Mouse (Mus musculus) lung, postnatal 0 days (tissue): ENCODE results near the gene Pdk1.

Experiments used
- CTCF ChIP-seq: IDR thresholded peaks from 2 replicates; pipeline ENCODE4 v1.5.1; 2016; ENCODE audit warnings: antibody characterized with exemption, mild to moderate bottlenecking
- EP300 ChIP-seq: IDR thresholded peaks from 2 replicates; pipeline ENCODE4 v1.6.1; 2016; ENCODE audit warnings: antibody characterized with exemption, mild to moderate bottlenecking, control low read depth

DNA sequence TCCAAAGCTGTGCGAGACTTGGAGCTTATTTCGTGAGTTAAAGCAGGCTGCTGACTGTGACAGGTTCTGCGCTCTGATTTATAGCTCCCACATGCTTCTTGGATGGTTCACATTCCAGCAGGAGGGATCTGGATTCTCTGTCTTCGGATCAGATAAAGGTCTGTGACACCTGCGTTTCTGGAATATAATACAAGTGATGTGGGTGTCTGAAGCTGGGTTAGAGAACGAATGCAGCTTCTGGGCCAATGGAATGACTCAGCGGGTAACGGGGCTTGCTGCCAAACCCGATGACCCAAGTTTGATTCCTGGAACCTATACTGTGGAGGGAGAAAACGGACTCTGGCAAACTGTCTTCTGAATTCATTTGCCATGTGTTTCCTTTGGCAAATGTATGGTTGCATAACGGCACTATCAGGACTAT is 46.2 kb downstream of the Pdk1 start:
- TF ChIP-seq CTCF (no peak), EP300 (no peak)
